Mouse (Mus musculus): ENCODE results near the gene Olfr764-ps1.
"Not testable (repeated sequence)": the region's sequence is repeated elsewhere in the genome, so short reads cannot be mapped to it uniquely, and the experiment has no call there.

DNA sequence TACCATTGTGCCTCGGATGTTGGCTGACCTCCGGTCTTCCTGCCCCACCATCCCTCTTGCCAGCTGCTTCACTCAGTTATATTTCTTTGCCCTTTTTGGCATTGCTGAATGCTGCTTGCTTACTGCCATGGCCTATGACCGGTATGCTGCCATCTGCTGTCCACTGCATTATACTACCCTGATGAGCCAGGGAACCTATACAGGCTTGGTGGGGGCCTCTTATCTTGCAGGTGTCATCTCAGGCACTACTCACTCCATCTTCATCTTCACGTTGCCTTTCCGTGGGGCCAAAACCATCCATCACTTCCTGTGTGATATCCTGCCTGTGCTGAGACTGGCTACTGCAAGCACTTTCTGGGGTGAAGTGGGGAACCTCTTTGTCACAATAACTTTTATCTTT lies 28.2 kb downstream of the Olfr764-ps1 start:
- TF ChIP-seq POLR2A (IDR thresholded peaks at IDR 0.05; ENCODE audit: control insufficient read depth, low read depth, low read length); CTCF (IDR thresholded peaks at IDR 0.05; ENCODE audit: control insufficient read depth, insufficient read depth, insufficient replicate concordance, low read depth, low read length): not testable (repeated sequence)

Measured in testis, adult 2 months (tissue).